Mouse (Mus musculus) neural tube, embryonic 13.5 days (tissue): ENCODE measurements at regions not wholly inside any gene's neighbourhood (a gene's known extent, or its start where the extent isn't known, plus 50 kb on each side); places are given as distances from the start of the nearest gene placed in this dataset.
A peak's percentile ranks its signal among the peaks of the same experiment; 100 is the strongest.
"Not testable (repeated sequence)": the region's sequence is repeated elsewhere in the genome, so short reads cannot be mapped to it uniquely, and the experiment has no call there.

Experiments used
- ATAC-seq: fragments of 200-750 bp; cut with Nextera tagmentation; 2 replicates; pipeline ENCODE4 v1.8.0; 2017; ENCODE audit warnings: low read depth, mild to moderate bottlenecking, moderate TSS enrichment, moderate library complexity
- H3K27ac ChIP-seq: fragments of 300-500 bp; sonication (generic); replicated peaks from 2 replicates; pipeline ENCODE4 v1.5.1; 2015; ENCODE audit warnings: moderate library complexity, mild to moderate bottlenecking, inconsistent platforms
- H3K27me3 ChIP-seq: fragments of 300-500 bp; sonication (generic); 2 replicates; pipeline ENCODE4 v1.6.1; 2015; ENCODE audit warnings: mild to moderate bottlenecking, inconsistent platforms
- H3K36me3 ChIP-seq: fragments of 300-500 bp; sonication (generic); 2 replicates; pipeline ENCODE4 v1.6.1; 2015; ENCODE audit warnings: mild to moderate bottlenecking, inconsistent platforms
- H3K4me1 ChIP-seq: fragments of 300-500 bp; sonication (generic); replicated peaks from 2 replicates; pipeline ENCODE4 v1.6.1; 2015; ENCODE audit warnings: inconsistent platforms
- H3K4me2 ChIP-seq: fragments of 300-500 bp; sonication (generic); 2 replicates; pipeline ENCODE4 v1.6.1; 2015; ENCODE audit warnings: inconsistent platforms, mild to moderate bottlenecking, moderate library complexity
- H3K4me3 ChIP-seq: fragments of 300-500 bp; sonication (generic); 2 replicates; pipeline ENCODE4 v1.5.1; 2015; ENCODE audit warnings: mild to moderate bottlenecking, inconsistent platforms
- H3K9ac ChIP-seq: fragments of 300-500 bp; sonication (generic); 2 replicates; pipeline ENCODE4 v1.6.1; 2015; ENCODE audit warnings: moderate library complexity, mild to moderate bottlenecking, inconsistent platforms
- H3K9me3 ChIP-seq: fragments of 300-500 bp; sonication (generic); 2 replicates; pipeline ENCODE4 v1.6.1; 2016; ENCODE audit warnings: inconsistent platforms
- WGBS: fragments of 180-500 bp; shearing (Covaris S2); methylation state at CpG from one replicate; pipeline ENCODE4 v1.1.7; 2015; 5-methylcytosine and 5-hydroxymethylcytosine counted together

- ATAC-seq: not testable (repeated sequence)
- 30% methylated on average over 6 of the region's 6 CpGs for WGBS
Measured at GRCm38 (mm10) chr11:40478171-40478570, 216.8 kb downstream of the Mat2b start.

DNA sequence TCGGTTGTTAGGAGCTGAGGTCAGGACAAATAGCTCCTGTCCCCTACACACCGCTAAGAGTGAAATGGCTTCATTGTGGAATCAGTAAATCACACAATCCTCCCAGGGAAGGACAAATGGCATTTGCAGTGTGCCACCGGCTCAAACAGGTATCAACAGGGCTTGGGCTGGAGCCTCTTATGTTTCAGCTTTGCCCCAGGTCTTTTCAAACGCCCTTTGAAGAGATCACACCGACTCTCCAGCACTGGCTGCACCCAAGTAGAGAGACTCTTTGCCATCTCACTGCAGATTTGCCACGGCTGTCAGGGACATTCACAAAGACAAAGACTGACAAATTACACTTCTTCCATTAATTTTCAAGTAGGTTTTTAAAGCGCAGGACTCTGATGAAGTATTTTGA is 217.7 kb downstream of the Mat2b start:
- Histone ChIP-seq H3K9ac (no peak overlapping the region), H3K27me3 (no peaks in the 10 kb centered on the region), H3K4me3 (no peak overlapping the region), H3K27ac (no peak overlapping the region), H3K36me3 (no peaks in the 10 kb centered on the region), H3K9me3 (no peaks in the 10 kb centered on the region), H3K4me2 (no peak overlapping the region), H3K4me1 (0 out of 2 replicates have a peak, but pooled peaks cover 6% of the 10 kb centered on the region)
- no peak for ATAC-seq
- 18% methylated on average over 7 of the region's 7 CpGs for WGBS

More at GRCm38 (mm10) chr11:40478171-40478570, 216.8 kb downstream of the Mat2b start:
- H3K27me3 ChIP-seq, H3K4me2 ChIP-seq, H3K4me1 ChIP-seq, H3K4me3 ChIP-seq, H3K27ac ChIP-seq, H3K36me3 ChIP-seq, H3K9me3 ChIP-seq, H3K9ac ChIP-seq: not testable (repeated sequence)

- peak; percentile 93 for ATAC-seq
- no peaks in the 10 kb centered on the region for H3K36me3 ChIP-seq
- 16% methylated on average over 6 of the region's 6 CpGs for WGBS
- no peak overlapping the region for H3K9ac ChIP-seq
- no peaks in the 10 kb centered on the region for H3K27me3 ChIP-seq
- no peaks in the 10 kb centered on the region for H3K9me3 ChIP-seq
- no peak overlapping the region for H3K4me3 ChIP-seq
- no peak overlapping the region; the same call in 1 of the 2 replicates for H3K27ac ChIP-seq
- H3K4me1 ChIP-seq: peaks cover 7% of the 10 kb centered on the region
- H3K4me2 ChIP-seq: no peak overlapping the region
Measured at GRCm38 (mm10) chr11:40469080-40469705, 225.8 kb downstream of the Mat2b start.

- 0 out of 2 replicates have a peak overlapping the region, but pooled peaks have one; percentile 38 for H3K27ac ChIP-seq
- WGBS: 56% methylated on average over 6 of the region's 6 CpGs
- H3K4me3 ChIP-seq: no peak overlapping the region
- peak; percentile 36; the same call in 1 of the 2 replicates for ATAC-seq
- no peak overlapping the region for H3K4me2 ChIP-seq
- peaks cover 13% of the 10 kb centered on the region for H3K4me1 ChIP-seq
- H3K9me3 ChIP-seq: no peaks in the 10 kb centered on the region
- H3K27me3 ChIP-seq: no peaks in the 10 kb centered on the region
- no peaks in the 10 kb centered on the region for H3K36me3 ChIP-seq
- H3K9ac ChIP-seq: no peak overlapping the region
Measured at GRCm38 (mm10) chr11:40456571-40456970, 238.4 kb downstream of the Mat2b start.

- H3K4me3 ChIP-seq, H3K27ac ChIP-seq, H3K9me3 ChIP-seq, ATAC-seq, H3K27me3 ChIP-seq, H3K9ac ChIP-seq, H3K36me3 ChIP-seq, H3K4me2 ChIP-seq: not testable (repeated sequence)
- peaks cover 13% of the 10 kb centered on the region for H3K4me1 ChIP-seq
Measured at GRCm38 (mm10) chr11:40454994-40455393, 240.0 kb downstream of the Mat2b start.

DNA sequence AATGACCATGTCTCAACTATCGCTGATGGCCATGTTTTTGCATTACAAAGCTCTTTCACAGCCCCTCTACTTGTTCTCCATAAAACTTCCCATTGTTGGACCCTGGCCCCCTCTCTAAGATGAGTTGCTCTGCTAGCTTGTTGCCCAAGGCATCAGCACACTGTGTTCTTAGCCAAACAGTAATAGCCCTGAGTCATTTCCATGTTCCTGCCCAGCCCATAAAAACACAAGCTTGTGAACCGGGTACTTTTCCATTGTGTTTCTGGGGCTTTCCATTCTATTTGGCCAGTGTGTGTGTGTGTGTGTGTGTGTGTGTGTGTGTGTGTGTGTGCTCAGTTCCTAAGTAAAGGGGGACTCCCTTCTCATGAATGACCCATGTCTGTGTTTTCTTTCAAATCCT is 248.2 kb downstream of the Mat2b start:
- Histone ChIP-seq H3K4me3 (no peak overlapping the region), H3K9ac (no peak overlapping the region), H3K4me2 (no peak overlapping the region), H3K27ac (no peak overlapping the region), H3K36me3 (no peaks in the 10 kb centered on the region), H3K9me3 (no peaks in the 10 kb centered on the region), H3K4me1 (no peaks in the 10 kb centered on the region), H3K27me3 (no peaks in the 10 kb centered on the region)
- no peak for ATAC-seq
- WGBS: 66% methylated on average over 2 of the region's 2 CpGs

DNA sequence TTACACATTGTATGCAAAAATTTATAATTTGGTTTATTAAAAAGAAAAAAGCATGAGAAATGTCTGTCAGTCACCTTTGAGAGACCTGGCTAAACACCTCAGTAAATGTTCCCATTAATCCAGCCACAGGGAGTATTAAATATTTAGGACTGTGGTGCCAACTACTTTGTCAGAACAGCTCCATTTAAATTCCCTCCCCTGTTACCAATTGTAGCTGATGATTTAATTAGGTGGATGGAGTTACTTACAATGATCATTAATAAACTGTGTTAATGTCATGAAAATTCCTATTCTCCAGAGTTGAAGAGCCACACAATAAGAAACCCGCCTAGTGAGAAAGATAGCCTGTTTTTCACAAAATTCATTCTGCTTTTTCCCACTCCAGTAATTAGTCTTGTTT is 261.0 kb downstream of the Mat2b start:
- 50% methylated on average over 1 of the region's 1 CpGs for WGBS
- no peak overlapping the region for H3K9ac ChIP-seq
- H3K9me3 ChIP-seq: 0 out of 2 replicates have a peak, but pooled peaks cover 6% of the 10 kb centered on the region
- no peaks in the 10 kb centered on the region for H3K36me3 ChIP-seq
- H3K4me1 ChIP-seq: no peaks in the 10 kb centered on the region
- H3K27ac ChIP-seq: no peak overlapping the region
- no peak overlapping the region for H3K4me2 ChIP-seq
- ATAC-seq: no peak
- H3K27me3 ChIP-seq: no peaks in the 10 kb centered on the region
- H3K4me3 ChIP-seq: no peak overlapping the region

DNA sequence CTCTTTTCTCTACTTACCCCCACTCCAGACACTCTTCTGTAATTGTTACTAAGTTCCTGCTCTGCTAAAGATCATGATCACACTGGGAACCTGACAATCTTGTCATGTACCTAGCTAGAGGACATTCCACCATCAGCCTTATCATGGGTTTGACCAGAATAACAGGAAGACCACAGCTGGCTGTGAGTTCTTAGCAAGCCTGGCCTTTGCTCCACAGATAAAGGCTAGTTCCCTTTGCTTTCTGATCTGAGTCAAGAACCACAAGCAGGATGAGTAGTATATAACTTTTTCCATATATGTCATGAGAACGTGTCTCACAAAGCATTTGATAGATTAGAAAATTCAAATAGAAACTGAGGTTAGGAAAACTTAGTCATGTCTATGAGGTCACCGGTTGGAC is 266.1 kb downstream of the Mat2b start:
- no peak overlapping the region for H3K4me2 ChIP-seq
- 0 out of 2 replicates have a peak, but pooled peaks cover 6% of the 10 kb centered on the region for H3K9me3 ChIP-seq
- H3K27ac ChIP-seq: no peak overlapping the region
- WGBS: 95% methylated on average over 2 of the region's 2 CpGs
- H3K36me3 ChIP-seq: no peaks in the 10 kb centered on the region
- ATAC-seq: no peak
- no peaks in the 10 kb centered on the region for H3K4me1 ChIP-seq
- no peak overlapping the region for H3K4me3 ChIP-seq
- no peaks in the 10 kb centered on the region for H3K27me3 ChIP-seq
- no peak overlapping the region for H3K9ac ChIP-seq

DNA sequence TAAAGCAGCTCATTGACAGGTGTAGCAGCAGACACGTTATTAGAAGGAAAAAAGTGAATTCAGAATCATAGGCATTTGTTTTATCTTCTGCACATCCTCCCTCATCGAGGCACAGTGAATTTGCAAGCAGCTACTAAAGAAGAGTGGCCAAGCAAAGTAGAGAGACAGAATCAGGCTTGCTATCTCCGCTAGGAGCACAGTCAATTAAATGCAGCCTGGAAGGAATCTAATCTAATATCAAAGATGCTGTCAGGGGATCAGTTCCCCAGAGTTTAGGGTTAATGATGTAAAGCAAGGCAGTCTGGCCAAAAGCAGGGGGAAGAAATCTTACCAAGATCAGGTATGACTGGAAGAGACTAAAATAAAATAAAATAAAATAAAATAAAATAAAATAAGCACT is 270.7 kb downstream of the Mat2b start:
- 65% methylated on average over 3 of the region's 3 CpGs for WGBS
- ATAC-seq: no peak
- no peak overlapping the region for H3K4me3 ChIP-seq
- no peaks in the 10 kb centered on the region for H3K4me1 ChIP-seq
- no peak overlapping the region for H3K4me2 ChIP-seq
- no peaks in the 10 kb centered on the region for H3K27me3 ChIP-seq
- no peaks in the 10 kb centered on the region for H3K9me3 ChIP-seq
- no peaks in the 10 kb centered on the region for H3K36me3 ChIP-seq
- H3K27ac ChIP-seq: no peak overlapping the region
- H3K9ac ChIP-seq: no peak overlapping the region

- no peak for ATAC-seq
- H3K36me3 ChIP-seq: no peaks in the 10 kb centered on the region
- H3K9me3 ChIP-seq: no peaks in the 10 kb centered on the region
- H3K27ac ChIP-seq: no peak overlapping the region
- no peak overlapping the region for H3K9ac ChIP-seq
- H3K4me3 ChIP-seq: no peak overlapping the region
- no peaks in the 10 kb centered on the region for H3K4me1 ChIP-seq
- no peaks in the 10 kb centered on the region for H3K27me3 ChIP-seq
- H3K4me2 ChIP-seq: no peak overlapping the region
Measured at GRCm38 (mm10) chr11:40407571-40407970, 287.4 kb downstream of the Mat2b start.

DNA sequence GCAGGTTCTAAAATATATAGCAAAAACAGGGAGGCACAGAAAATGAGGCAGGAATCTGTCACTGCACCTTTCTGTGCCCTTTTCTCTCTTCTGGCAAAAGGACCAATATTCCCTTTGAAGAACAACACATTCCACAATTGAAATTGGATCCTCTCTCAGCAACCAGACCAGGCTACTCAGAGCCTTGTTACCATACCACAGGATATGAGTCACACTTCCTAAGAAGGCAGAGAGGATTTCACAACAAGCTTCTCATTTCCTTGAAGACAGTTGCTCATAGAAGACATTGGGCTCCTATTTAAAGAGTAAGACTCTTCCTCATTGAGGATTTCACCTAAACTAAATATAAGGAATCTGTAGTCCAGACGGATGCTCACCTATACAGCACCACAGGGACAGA is 292.8 kb downstream of the Mat2b start:
- Histone ChIP-seq H3K36me3 (no peaks in the 10 kb centered on the region), H3K4me3 (no peak overlapping the region), H3K9ac (no peak overlapping the region), H3K27ac (no peak overlapping the region), H3K9me3 (no peaks in the 10 kb centered on the region), H3K4me2 (no peak overlapping the region), H3K27me3 (no peaks in the 10 kb centered on the region), H3K4me1 (peaks cover 12% of the 10 kb centered on the region)
- WGBS: 76% methylated on average over 1 of the region's 1 CpGs
- no peak for ATAC-seq

- no peaks in the 10 kb centered on the region for H3K9me3 ChIP-seq
- no peak overlapping the region for H3K4me3 ChIP-seq
- 30% methylated on average over 9 of the region's 9 CpGs for WGBS
- peaks cover 29% of the 10 kb centered on the region for H3K4me1 ChIP-seq
- H3K36me3 ChIP-seq: no peaks in the 10 kb centered on the region
- H3K27ac ChIP-seq: no peak overlapping the region
- peak; percentile 41; the same call in 1 of the 2 replicates for ATAC-seq
- no peak overlapping the region for H3K4me2 ChIP-seq
- no peaks in the 10 kb centered on the region for H3K27me3 ChIP-seq
- no peak overlapping the region for H3K9ac ChIP-seq
Measured at GRCm38 (mm10) chr11:40397453-40398104, 297.4 kb downstream of the Mat2b start.

DNA sequence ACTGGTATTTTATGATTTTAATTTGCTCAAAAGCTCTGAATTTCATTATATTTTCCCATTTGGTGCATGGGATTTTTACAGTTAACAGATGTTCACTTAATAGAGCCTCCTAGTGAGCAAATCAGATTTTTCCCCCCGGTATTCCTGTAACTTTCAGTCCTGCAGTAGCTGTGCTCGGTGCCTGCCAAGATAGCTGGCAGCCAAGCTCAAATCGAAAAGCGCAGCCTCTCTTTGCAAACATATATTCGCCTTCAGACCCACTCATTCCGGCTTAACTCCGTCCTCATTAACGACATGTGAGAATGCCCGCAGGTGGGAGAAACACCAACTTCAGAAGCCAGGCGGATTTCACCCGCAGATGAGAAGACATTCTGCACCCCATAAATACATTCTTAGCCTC is 299.7 kb downstream of the Mat2b start:
- Histone ChIP-seq H3K4me3 (no peak overlapping the region), H3K4me1 (peaks cover 29% of the 10 kb centered on the region), H3K36me3 (no peaks in the 10 kb centered on the region), H3K27ac (peak overlapping the region; percentile 82), H3K9me3 (no peaks in the 10 kb centered on the region), H3K4me2 (peak overlapping the region; percentile 26), H3K9ac (peak overlapping the region; percentile 41), H3K27me3 (no peaks in the 10 kb centered on the region)
- ATAC-seq: peak; percentile 64; the same call in 1 of the 2 replicates
- 53% methylated on average over 11 of the region's 11 CpGs for WGBS
